Mouse (Mus musculus) c-Kit-positive CD71-negative TER-119-negative erythroid progenitor cells, embryonic 14.5 days (primary cell): ENCODE measurements around the gene Osmr.
A peak's percentile ranks its signal among the peaks of the same experiment; 100 is the strongest.

Experiments
- DNase-seq: peaks from one replicate; pipeline ENCODE4 v3.0.0-alpha.2; 2013; ENCODE audit warnings: low read depth

Gene Osmr

DNA sequence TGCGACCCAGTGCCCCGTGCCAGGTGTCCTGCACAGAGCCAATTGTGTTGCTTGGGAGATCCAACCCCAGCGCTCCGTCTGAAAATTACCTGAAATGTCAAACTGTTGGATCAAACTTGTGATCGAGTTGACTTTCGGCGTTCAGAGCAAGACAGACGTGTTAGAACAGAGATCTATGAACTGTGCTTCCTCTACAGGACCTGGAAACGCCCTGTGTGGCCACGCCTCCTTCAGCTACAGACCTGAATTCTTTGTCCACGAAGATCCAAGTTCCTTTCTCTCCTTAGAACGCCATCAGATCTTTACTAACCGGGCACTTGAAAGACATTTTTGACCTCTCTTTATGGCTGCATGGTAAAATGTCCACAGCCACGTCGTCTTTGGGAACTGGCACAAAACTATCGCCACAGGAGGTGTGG, at the start of gene Osmr:
TSS of gene Osmr (minus strand) at position 369 of the 419 bp plus-strand sequence.
- no peak for DNase-seq

DNA sequence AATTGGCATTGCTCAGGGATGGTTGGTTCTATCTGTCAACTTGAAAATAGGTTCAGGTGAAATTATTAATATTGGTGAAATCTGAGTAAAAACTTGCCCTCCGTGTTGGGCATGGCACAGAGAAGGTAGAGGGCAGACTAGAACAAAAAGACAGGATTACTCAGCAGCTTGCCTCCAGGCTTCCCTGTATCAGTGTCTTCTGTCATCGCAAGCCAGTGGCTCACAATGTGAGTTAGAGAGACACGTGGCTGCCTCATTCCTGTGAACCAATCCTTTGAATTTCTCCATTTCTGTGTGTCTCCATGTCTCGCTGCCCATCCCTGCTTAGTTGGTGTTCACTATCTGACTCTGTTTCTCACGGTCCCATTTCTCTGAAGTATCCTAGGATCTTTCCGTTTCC, 44.6 kb upstream of the Osmr start:
- DNase-seq, result no peak

DNA sequence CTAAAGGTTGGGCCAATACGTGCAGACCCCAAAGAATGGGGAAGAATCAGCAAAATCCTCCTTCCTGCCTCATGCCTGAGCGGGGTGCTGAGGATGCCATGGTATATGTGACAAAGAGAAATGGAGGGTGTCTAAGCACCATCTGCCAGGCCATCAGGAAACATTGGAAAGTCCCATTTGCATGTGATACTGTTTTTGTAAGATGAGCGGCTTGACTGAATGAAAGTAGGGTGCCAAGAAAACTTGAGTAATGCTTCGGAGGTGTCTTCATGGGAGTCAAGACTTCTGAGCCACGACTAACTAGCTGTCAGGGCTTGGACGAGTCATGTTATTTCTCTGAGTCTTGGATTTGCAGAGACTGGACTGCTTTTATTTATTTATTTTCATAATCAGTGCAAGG, 39.4 kb upstream of the Osmr start:
- DNase-seq, result no peak

DNA sequence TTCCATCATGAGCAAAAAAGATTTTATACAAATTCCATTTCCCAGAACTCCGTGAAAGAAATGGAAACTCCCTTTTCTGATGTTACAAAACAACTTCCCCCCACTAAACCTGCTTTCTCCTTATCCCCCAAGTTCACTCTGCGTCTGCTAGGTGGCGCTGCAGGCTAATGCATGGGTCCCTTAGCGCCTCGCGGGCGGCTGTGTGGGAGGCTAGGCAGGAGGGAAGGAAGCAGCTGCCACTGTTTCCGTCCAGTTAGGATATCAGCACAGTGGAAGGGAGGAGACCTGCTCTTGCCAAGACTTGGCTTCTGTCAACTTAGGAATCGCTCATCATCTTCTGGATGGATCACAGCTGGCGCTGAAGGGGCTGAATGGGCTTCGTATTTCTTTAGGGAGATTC, 34.9 kb upstream of the Osmr start:
- DNase-seq, result peak; percentile 74

DNA sequence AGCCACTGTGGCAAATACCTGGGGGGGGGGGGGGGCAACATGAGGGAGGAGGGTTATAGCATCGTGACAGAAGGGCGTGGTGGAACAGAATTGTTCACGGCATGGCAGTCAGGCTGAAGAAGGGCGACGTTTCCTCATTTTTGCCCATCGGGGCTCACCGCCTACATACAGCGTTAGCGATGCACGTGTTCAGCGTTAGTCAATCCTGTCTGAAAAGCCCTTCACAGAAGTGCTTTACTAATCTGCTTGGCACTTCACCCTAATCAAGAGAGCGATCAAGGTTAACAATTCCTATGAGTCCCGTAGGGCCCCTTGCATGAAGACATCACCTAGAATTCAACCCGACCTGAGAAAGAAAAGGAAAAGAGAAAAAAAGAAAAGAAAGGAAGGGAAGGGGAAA, 34.3 kb upstream of the Osmr start:
- no peak for DNase-seq

DNA sequence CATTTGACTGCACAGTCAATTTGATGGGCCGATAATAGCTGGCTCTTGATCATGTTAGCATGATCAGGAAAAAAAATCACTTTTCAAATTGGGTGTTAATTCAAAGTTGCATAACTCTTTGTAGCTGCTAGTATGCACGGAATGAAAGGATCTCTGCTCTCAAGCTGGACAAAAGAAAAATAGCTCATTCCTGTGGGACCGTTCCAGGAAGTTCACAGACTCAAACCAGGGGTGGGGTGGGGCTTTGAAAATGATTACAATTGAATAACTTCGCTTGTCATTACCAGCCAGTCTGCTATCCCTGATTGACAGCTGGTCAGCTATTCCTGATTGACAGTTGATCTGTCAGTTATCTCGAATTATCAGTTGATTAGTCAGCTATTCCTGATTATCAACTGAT, 33.8 kb upstream of the Osmr start:
- no peak for DNase-seq

DNA sequence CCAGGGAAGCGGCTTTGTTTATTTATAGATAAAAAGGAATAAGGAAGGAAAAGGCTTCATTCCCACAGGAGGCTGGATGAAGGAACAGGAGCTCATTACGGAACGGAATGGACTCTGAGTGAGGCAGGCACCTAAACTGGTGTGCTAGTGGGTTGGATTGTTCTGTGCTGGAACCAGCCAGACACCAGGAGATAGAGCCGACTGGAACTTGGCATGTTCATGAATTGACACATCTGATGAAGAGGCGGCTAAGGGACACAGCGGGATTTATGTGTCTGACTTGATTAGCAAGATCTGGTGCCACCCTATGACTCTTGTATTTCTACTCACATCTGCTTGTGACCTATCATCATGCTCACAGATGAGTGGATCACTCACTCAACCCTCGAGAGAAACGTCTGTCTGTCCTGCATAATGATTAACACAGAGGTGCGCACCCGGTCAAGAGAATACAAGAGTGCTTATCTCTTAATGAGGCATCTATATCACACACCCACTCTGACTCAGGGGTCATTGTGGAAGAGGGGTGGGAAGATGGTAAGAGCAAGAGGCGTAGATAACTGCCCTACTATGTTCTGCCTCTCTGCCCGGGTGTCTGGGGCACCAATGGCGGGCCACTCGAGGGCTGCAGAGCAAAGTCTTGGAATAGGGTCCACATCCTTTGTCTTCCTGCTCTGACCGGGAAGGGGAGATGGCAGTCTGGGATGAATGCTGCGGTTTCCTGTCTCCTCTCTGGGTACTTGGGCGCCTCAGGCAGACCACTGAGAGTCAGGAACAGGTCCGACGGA, 31.7 kb upstream of the Osmr start:
- DNase-seq, result no peak

DNA sequence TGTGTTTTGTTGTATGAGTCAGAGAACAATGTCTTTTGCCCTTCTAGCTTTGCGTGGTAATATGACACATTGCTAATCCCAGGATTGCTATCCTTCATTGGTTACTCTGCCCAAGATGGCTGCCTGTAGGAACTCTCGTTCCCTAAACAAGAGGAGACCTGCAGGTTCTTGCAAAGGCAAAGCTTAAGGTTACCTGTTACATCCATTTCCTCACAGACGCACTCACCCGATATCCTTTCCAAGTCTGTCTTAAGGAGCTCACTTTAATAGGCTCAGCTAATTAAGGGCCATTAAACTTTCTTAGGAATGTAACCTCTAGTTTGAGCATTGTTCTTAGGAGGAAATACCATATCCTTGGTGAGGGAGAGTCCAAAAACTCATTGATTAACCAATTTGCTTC, 31.0 kb upstream of the Osmr start:
- no peak for DNase-seq

DNA sequence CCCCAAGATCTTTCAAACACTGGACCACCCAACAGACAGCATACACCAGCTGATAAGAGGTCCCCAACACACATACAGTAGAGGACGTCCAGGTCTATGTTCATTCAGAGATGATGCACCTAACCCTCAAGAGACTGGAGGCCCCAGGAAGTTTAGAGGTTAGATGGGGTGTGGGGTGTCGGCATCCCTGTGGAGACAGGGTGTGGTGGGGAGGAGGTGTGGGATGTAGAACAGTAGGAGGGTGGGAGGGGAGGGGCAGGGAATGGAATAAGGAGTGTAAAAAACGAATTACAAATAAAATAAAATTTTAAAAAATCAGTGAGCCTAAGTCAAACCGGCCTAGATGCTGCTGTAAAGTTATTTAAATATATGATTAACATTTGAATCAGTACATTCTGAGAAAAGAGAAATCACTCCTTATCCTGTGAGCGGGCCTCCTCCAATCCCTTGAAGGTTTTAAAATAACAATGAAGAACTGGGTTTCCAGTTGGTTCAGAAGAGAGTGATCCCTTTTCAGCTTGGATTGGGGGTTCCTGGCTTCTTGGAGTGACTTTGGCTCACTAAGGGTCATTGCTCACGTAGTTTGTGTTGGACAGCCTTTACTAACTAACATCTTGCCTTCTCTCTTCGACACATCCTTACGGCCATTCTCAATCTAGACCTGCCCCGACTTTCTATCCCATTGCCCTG, 28.7 kb upstream of the Osmr start:
- no peak for DNase-seq

DNA sequence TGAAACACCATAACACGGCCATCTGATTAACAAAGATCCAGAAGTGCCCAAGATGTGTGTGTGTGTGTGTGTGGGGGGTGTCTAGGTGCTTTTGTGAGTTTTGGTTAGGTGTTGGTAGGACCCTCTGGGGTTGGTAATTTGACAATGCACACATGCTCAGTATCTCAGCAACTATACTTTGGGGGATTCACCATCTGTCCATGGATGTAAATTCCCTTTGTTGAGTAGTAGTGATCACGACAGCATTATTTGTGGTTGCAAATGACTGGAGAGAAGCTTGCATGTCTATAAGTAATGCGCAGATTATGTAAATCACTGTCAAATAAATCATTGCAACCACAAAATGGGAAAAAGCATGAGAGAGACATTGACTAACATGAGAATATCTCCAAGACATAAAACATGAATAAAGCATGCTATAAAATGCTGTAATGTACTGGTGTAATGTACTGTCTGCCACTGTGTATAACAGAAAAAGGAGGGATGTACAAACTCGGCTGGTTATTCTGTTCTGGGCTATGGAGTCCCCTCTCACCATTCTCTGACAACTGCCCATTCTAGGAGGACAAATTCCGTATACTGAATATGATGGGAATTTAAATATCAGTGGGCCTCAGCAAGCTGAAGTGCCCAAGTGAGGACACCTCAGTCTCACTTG, 27.3 kb upstream of the Osmr start:
- DNase-seq, result no peak

DNA sequence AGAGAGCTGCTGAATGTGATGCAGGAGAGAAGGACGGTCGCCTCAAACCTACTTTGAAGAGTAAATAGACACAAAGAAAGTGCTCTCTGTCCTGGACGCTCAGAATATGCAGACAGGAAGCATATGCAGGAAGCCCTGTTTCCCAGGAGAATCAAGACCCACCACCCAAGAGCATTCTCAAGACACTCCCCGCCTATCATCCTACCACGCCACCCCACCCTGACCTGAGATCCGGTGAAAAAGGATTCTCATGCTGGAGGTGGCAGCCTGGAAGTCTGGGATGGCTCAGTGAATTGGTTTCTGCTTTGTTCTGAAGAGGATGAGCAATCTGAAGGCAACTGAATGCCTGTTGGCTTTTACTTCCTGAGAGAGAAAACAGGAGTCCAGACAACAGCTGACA, 26.5 kb upstream of the Osmr start:
- DNase-seq, result no peak

DNA sequence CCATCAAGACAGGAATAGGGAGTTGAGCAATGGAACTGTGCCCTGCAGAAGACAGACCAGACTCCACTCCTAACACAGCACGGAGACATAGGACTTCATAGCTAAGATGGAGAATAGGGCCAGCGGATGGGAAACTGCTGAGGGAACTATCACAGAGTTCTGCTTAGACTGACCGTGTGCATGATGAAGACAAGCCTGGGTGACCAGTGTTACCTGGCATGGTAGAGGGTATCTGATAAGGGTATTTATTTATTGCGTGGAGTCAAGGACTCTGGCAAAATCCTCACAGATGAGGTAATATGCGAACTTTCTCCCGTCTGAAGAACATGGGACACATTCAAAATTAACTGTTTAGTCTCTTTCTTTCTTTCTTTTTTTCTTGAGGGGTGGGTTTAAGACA, 9.5 kb upstream of the Osmr start:
- no peak for DNase-seq

DNA sequence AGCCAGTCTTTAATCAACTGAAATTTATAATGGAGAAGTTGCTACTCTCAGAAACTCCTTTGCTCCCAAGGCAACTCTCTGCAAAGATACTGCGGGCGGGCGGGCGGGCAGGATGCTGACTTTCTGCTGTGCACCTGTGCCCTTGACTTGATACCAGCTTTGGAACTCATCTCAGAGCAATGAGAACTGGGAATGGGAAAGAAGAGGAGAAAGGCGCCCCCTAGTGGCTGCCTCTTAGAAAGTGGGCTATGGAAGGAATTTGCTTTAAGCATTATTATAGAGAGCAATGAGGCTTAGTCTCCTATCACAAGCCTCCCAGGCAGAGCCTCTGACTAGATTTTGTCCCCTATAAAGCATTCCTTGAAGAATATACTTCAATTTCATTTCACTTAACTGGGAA, 9.0 kb upstream of the Osmr start:
- DNase-seq, result peak; percentile 33

DNA sequence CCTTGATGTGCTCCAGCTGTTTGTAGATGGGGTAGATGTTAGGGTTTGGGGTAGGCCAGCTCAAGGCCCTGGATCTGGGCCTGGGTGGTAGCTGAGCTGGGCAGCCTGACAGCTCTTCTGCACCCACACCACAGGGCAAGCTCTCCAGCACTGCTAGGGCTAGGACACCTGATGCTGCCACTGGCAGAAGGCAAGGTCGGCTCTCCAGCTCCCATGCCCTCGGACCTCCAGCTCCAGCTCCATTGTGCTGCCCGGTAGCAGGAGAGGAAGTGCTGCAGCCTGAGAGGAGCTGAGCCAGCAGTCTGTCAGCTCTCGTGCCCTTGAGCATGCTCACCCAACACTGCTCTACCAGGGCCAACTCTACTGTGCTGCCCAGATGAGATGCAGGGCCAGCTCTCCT, 8.3 kb upstream of the Osmr start:
- DNase-seq, result no peak

DNA sequence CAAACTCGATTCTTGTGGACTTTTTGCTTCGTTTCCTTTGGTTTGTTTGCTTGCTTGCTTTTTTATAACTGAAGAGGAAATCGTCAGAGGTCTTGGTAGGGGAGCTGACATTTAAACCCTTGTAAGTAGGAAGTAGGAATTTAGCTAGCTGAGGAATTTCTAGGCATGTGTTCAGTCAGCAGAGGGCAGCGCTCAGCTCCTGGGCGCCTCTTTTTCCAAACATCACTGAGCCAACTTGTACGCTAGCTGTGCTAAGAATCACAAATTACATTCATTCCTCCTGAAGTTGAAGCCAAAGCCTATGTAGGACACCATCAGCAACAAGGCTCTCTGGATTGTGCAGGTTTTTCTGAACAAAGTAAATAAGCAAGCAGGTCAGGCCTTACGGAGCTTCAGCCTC, 7.4 kb upstream of the Osmr start:
- no peak for DNase-seq

DNA sequence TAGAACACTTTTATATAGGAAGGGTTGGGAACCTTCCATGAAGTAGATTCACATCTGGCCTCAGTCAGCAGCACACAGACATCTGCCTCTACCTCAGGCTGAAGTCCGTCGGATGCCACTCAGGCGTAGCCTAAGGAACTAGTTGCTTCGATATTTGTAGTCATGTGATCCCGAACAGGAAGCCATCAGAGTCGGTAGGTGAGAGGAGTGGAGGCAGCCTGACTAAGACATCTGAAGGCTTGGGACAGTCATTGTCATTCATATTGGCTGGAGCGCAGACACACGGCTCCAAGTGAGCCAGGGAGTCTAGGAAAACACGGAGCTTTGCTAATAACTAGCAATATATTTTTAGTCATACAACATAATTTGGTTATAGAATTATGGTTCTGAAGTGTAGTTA, 6.4 kb upstream of the Osmr start:
- no peak for DNase-seq

DNA sequence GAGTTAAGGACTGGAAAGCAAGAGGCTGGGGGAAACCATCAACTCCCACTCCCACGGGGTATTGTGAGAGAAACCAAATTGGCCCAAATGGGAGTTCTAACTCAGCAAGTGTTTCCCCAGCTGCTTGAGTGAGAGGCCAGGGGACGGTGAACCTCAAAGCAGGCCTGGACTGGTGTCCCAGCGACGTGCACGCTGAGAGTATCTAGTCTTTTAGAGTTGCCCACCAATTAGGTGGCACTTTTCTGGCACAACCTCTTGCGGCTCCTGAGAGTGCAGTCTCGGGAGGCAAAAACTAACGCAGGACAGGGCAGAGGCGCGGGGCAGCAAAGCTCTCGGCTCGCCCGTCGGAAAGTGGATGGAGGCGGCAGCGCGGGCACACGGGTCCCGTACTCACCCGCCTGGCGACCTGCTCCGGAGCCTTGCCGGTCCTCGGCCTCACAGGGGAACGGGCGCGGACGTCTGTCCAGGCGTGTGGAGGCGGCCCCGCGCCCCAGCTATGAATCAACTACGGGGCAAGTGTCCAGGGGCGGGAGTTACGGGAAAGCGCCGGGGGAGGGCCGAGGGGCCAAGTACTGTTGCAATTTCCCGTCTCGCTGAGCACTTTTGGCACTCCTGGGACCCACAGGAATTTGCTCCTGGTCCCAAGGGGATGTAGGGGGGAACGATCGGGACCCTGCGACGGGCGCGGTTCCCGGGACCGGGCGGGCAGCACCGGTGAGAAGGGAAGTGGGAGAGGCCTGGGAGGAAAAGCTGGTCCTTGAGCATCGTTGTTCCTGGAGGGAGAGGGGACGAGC, 765 bp downstream of the Osmr start:
- DNase-seq, result no peak

DNA sequence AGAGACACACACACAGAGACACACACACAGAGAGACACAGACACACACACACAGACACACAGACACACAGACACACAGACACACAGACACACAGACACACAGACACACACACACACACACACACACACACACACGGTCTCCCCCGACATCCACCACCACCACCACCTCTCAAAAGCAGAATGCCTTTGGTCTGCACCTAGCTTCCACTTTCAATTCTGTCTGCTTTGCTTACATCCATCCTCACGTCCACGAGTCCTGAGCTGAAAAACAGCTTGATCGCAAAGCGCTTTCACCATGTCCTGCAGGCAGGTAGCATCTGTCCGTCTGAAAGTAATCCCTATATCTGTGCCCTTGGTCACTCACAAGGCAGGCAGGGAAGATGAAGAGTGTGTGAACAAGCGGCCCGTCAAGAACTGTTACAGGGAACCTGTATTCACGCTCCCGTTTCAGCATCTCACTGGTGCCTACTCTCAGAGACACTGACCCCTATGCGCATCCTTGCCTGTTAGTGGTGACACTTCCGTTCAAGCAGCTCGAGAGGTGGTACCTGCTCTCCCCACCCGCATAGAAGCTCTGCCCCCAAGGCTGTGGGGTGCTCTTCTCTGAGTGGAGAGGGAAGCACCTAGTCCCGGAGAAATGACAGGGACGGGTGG, 1.5 kb downstream of the Osmr start:
- DNase-seq, result no peak

DNA sequence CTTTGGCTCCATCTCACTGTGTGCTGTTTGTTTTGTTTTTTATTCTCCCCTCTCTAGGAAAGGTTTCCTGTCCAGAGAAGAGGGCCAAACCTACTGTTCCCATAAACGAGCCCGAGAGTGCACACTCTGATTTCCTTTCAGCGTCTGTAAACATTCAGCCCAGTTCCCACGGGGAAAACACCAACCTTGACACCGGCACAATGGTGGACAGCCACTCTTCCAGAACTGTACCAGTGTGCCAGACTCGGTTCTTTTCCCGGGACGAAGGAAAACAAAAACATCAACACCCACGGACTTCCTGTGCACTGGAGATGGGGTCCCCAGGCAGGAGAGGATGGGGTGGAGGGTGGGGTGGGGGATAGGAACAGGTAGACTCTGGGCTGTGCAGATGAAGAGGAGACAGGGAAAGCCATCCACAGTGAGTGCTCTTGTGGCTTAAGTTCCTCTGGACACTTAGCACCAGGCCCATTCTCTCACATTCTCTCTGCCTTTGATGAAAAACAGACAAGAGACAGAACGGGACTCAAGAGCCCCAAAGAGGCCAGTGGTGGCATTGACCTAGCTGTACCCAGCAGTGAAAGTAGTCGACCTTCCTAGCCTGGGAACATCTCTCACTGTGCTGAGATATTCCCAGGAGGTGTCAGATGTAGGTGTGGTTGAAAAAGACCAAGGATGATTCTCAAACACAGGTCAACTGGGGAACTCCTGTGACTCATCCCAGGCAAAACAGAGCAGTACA, 3.0 kb downstream of the Osmr start:
- no peak for DNase-seq

DNA sequence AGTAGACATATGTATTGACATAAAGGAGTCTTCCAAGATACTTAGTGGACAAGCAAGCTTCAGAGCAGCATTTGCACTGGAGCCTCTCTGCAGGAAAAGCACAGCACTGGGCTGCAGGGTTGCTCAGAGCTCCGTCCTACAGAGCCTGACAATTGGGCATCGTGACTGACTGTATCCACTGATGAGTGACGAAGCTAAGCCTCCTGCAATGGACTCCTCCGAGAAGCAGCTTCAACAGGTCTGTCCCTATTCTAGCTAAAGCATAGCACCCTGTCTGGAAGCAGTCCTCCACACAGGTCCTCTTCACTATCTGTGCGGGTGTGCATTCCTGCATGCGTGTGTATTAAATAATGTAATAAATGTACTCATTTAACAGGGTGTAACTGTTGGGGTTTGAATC, 7.9 kb downstream of the Osmr start:
- DNase-seq, result no peak

DNA sequence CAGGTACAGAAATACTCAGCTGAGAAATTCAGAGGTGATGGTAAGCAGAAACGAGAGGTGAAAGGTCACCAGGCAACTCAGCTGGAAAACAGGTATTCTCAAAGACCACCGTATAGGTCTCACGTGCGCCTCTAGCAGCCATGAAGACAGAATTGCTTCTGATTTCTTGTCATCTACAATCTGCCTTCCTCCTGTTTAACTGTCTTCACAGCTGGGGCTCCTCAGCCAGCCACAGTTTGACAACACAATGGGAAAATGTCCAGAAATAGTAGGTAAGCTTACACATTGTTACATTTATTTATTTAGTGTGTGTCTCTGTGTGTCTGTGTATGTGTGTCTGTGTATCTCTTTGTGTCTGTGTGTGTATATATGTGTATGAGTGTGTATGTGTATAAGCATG, 12.6 kb downstream of the Osmr start:
- no peak for DNase-seq
